Mouse (Mus musculus) right cerebral cortex, adult 2 months (tissue): ENCODE measurements around the gene Trarg1.
A peak's percentile ranks its signal among the peaks of the same experiment; 100 is the strongest.
"Not testable (repeated sequence)": the region's sequence is repeated elsewhere in the genome, so short reads cannot be mapped to it uniquely, and the experiment has no call there.

Experiments used
- DNase-seq, 2 experiments: peaks; one replicate each; pipeline ENCODE4 v3.0.0; 2021 to 2022; ENCODE audit warnings: low spot score in 2 of 2

Trarg1 gene

DNA sequence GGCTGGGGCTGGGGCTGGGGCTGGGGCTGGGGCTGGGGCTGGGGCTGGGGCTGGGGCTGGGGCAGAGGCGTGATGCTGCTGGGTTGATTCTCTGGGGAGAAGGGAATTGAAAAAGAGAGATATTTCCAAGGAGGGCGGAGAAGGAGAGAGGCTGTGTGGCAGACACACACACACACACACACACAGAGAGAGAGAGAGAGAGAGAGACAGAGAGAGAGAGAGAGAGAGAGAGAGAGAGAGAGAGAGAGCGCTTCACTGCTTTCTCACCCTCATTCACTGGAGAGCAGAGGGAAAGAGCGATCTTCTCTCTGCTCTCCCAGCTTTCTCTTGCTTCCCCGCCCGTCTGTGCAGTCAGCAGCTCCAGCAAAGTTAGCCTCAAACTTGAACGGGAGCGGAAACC, at the start of gene Trarg1:
Gene Trarg1, plus strand, starts transcription at position 301 of the 400 bp plus-strand sequence.
- not testable (repeated sequence) for DNase-seq

- no peak for DNase-seq
Measured at GRCm38 (mm10) chr11:76630023-76630422, 49.6 kb upstream of the Trarg1 start.

DNA sequence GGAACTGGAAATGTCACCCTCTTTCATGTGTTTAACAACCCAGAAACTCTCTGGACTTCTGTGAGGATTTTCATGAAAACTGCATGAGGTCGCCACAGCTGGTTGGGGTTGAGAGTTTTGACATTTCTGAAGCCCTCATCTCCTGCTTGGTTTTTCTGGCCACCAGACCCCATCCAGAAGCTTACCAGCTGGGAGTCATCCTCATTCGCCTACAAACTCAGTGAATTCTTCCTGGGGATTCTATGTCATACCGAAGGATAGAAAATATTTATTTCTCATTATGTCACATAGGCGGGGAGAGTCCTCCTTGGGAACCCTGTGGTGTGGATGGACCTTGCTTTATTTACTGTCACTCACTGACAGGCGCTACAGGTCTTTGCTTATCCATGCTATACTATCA, 49.1 kb upstream of the Trarg1 start:
- DNase-seq = no peak

DNA sequence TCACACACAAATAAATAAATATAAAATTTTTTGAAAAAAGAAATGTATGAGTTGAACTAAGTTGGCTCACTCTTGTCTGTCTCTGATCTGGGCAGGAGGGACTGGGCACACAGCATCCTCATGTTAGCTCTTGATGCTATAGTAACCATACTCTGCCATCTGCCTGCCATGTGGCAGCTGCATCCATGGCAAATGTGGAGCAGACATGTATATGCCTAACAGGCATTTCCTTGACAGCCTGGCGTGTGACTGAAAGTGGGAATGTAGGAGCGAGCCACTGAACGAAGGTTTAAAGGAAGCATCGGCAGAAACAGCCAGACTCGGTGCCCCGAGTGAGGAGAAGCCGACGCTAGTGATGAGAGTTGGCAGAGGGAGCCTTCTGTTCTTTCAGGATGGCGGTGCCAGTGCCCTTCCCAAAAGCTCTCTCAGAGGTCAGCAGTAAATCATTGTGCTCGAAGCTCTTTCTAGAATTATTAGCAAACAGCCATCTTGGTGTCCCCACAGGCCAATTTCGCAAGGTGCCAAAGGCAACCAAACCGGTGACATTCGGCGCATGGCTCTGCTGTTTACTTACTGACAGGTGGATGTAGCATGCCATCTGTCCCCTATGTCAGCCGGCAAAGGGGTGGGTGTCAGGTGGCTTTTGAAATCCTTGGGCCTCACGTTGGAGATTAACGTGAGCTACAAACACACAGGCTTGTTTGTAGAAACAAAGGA, 40.2 kb upstream of the Trarg1 start:
- peak in 1 of 2 experiments; percentile 14 for DNase-seq

DNA sequence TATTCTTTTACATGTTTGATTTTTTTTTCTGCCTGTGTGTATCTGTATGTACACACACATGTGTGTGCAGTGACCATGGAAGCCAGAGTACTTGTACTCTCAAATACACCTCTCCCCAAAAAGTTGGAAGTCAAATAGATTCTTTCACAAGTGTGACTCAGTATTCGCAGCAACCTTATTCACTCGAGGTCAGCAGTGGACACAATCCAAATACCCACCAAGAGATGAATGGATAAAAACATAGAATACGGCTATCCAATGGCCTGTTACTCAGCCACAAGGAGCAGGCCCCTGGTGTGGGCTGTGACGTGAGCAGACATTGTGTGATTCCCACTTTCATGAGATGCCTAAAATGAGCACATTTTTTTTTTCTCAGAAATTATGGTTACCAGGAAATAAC, 39.4 kb upstream of the Trarg1 start:
- DNase-seq = no peak

- no peak for DNase-seq
Measured at GRCm38 (mm10) chr11:76644257-76644656, 35.4 kb upstream of the Trarg1 start.

- no peak for DNase-seq
Measured at GRCm38 (mm10) chr11:76645036-76645435, 34.6 kb upstream of the Trarg1 start.

DNA sequence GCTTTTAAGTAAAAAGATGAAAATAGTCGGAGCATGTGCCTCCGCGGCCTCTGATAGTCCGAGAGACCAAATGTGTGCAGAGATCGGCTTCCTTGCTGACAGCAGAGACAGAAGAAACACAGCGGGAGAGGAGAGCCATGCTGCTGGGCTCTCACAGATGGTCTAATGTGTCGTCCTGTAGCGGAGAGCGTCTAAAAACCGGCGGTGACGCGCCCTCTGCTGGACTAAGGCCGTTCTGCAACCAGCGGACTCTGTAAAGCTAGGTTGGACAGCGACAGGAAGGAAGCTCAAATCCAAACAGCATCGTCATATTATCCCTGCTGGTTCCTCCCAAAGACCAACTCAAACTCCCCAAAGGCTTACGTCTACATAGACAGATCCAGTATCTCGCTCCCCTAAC, 33.7 kb upstream of the Trarg1 start:
- DNase-seq = peak; percentile 97 to 98

DNA sequence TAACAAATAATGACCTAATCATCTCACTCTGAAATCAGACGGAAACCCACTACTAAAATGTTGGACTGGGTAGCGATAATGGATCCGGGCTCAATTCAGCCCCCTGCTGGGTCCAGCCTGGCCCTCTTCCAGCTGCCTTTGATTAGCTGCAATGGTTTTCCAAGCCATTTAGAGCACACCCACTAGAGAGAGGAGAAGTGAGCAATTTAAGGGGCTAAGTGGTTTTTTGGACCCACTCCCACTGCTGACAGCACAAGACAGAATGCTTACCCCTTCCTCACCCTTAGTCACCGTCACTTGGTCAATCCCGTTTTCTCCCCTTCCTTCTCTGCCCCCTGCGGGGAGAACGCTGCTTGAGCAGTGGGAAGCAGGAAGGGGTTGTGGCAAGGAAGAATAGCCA, 32.5 kb upstream of the Trarg1 start:
- peak in 1 of 2 experiments; percentile 27 for DNase-seq

GRCm38 (mm10) chr11:76647500-76647899, 32.1 kb upstream of the Trarg1 start:
- peak; percentile 88 to 89 for DNase-seq

GRCm38 (mm10) chr11:76650862-76651560, 28.6 kb upstream of the Trarg1 start:
- no peak for DNase-seq

DNA sequence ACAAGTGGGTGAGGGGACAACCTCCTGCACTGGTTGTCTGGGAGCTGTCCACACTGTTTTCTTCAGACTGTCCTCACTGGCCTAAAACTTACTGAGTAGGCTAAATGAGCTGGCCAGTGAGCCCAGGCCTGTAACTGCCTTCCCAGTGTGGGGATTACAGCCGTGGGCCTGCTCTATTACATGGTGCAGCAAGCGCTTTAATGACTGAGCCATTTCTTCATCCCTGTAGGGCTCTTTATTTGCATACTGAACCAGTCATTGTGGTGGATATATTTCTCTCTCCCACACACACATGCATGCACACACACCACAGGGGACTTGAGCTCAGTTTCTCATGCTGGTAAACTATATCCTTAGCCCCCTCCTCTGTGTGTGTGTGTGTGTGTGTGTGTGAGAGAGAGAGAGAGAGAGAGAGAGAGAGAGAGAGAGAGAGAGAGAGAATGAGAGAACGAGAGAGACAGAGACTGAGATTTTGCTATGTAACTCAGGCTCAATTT, 26.7 kb upstream of the Trarg1 start:
- DNase-seq = no peak

DNA sequence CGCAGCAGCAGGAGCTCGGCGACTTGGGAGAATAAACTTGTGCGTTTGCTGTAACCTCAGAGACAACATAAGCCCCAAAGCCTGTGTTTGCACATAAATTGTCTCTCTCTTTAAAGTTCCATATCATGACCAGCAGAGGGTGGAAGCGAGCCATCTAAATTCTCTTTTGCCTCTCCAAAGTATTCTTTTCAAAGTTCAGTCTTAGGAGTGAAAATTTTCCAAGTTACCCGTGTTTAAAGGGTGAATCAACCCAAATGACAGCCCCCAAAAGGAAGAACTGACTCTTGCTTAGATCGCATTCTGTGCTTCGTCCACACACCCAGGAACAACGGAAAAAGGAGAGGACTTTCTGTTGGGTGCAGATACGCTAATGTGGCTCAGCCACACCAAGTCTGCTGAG, 24.5 kb upstream of the Trarg1 start:
- DNase-seq = peak; percentile 49 to 77

GRCm38 (mm10) chr11:76657450-76657970, 22.1 kb upstream of the Trarg1 start:
- DNase-seq = no peak

GRCm38 (mm10) chr11:76659138-76659930, 20.3 kb upstream of the Trarg1 start:
- DNase-seq = no peak

- no peak for DNase-seq
Measured at GRCm38 (mm10) chr11:76661790-76662468, 17.7 kb upstream of the Trarg1 start.

- peak in 1 of 2 experiments; percentile 26 for DNase-seq
Measured at GRCm38 (mm10) chr11:76666002-76666649, 13.5 kb upstream of the Trarg1 start.

- no peak for DNase-seq
Measured at GRCm38 (mm10) chr11:76667807-76668206, 11.8 kb upstream of the Trarg1 start.

GRCm38 (mm10) chr11:76671871-76672475, 7.6 kb upstream of the Trarg1 start, which contains the start of gene Bhlha9:
Gene Bhlha9 (plus strand): TSS chr11:76672470.
- DNase-seq = no peak
